Mouse (Mus musculus) megakaryocyte, embryonic 14.5 days (primary cell): ENCODE measurements at regions not wholly inside any gene's neighbourhood (a gene's known extent, or its start where the extent isn't known, plus 50 kb on each side); places are given as distances from the start of the nearest gene placed in this dataset.

Experiments
- FLI1 ChIP-seq: IDR thresholded peaks from 2 replicates; pipeline ENCODE4 v1.6.1; 2012; ENCODE audit warnings: low read length, inconsistent platforms, mixed read lengths
- GATA1 ChIP-seq: IDR thresholded peaks from 3 replicates; pipeline ENCODE4 v1.6.1; 2012; ENCODE audit warnings: mixed read lengths, low read length, inconsistent platforms, borderline replicate concordance

DNA sequence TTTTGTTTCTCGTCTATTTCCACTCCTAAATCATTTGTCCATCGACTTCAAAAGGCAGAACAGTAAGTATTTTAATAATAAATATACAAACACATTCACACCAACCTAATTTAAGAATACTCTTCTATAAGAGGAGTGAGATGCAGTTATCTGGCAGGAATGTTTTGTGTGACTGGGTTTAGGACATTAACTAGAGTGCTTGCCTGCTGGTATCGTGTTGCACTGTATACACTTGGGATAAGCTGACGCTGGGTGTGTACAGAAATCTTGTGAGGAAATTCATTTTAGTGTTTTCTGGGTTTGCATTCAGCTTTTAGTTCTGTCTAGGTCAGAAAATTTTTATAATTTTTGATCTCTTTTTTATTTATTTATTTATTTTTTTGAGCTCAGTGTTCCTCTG lies 331.8 kb upstream of the Zfp507 start:
- TF ChIP-seq GATA1, result no peak
- no peak for TF ChIP-seq FLI1
